Mouse (Mus musculus) embryonic facial prominence, embryonic 14.5 days (tissue): ENCODE results near the gene Arhgap6. TPM values are rescaled to one million over a fixed set of nuclear protein-coding genes. Genes with fewer than 3 reads are reported as not detected.

Experiments
- ATAC-seq: fragments of 200-750 bp; cut with Nextera tagmentation; 2 replicates; pipeline ENCODE4 v1.8.0; 2017; ENCODE audit warnings: low read depth, moderate number of reproducible peaks, moderate TSS enrichment
- DNase-seq: peaks from one replicate; pipeline ENCODE4 v3.0.0-alpha.2; 2015; ENCODE audit warnings: low spot score
- H3K27ac ChIP-seq: fragments of 300-500 bp; sonication (generic); replicated peaks from 2 replicates; pipeline ENCODE4 v1.5.1; 2014; ENCODE audit warnings: low read depth, mild to moderate bottlenecking, low read length, moderate library complexity
- H3K27me3 ChIP-seq: fragments of 300-500 bp; sonication (generic); replicated peaks from 2 replicates; pipeline ENCODE4 v1.6.1; 2014; ENCODE audit warnings: low read length; ENCODE audit not compliant: control insufficient read depth, insufficient read depth
- H3K36me3 ChIP-seq: fragments of 300-500 bp; sonication (generic); 2 replicates; pipeline ENCODE4 v1.6.1; 2014; ENCODE audit warnings: low read length, mixed read lengths; ENCODE audit not compliant: control insufficient read depth, insufficient read depth
- H3K4me1 ChIP-seq: fragments of 300-500 bp; sonication (generic); 2 replicates; pipeline ENCODE4 v1.6.1; 2014; ENCODE audit warnings: antibody characterized with exemption, low read length; ENCODE audit not compliant: control insufficient read depth, insufficient read depth
- H3K4me2 ChIP-seq: fragments of 300-500 bp; sonication (generic); 2 replicates; pipeline ENCODE4 v1.6.1; 2014; ENCODE audit warnings: low read depth, mild to moderate bottlenecking, low read length, moderate library complexity, mixed read lengths
- H3K4me3 ChIP-seq: fragments of 300-500 bp; sonication (generic); 2 replicates; pipeline ENCODE4 v1.5.1; 2014; ENCODE audit warnings: low read depth, mild to moderate bottlenecking, low read length
- H3K9ac ChIP-seq: fragments of 300-500 bp; sonication (generic); 2 replicates; pipeline ENCODE4 v1.6.1; 2014; ENCODE audit warnings: low read depth, mild to moderate bottlenecking, low read length, moderate library complexity, mixed read lengths
- H3K9me3 ChIP-seq: fragments of 300-500 bp; sonication (generic); 2 replicates; pipeline ENCODE4 v1.6.1; 2016; ENCODE audit warnings: low read length; ENCODE audit not compliant: control insufficient read depth
- WGBS: fragments of 180-500 bp; shearing (Covaris S2); extraction: QIAGEN DNeasy Blood & Tissue Kit; methylation state at CpG from one replicate; pipeline ENCODE4 v1.1.7; 2014; 5-methylcytosine and 5-hydroxymethylcytosine counted together
- polyA plus RNA-seq: library from polyadenylated mRNA; unstranded; fragments of >200 nt; fragmentation: Nextera tagmentation; extraction: Ambion mirVana; gene quantifications from 2 replicates; pipeline ENCODE4 v1.2.1, GENCODE M21; 2014

The Arhgap6 gene
- polyA plus RNA-seq, 1 experiment from 2014 or later, result 4.4 TPM

DNA sequence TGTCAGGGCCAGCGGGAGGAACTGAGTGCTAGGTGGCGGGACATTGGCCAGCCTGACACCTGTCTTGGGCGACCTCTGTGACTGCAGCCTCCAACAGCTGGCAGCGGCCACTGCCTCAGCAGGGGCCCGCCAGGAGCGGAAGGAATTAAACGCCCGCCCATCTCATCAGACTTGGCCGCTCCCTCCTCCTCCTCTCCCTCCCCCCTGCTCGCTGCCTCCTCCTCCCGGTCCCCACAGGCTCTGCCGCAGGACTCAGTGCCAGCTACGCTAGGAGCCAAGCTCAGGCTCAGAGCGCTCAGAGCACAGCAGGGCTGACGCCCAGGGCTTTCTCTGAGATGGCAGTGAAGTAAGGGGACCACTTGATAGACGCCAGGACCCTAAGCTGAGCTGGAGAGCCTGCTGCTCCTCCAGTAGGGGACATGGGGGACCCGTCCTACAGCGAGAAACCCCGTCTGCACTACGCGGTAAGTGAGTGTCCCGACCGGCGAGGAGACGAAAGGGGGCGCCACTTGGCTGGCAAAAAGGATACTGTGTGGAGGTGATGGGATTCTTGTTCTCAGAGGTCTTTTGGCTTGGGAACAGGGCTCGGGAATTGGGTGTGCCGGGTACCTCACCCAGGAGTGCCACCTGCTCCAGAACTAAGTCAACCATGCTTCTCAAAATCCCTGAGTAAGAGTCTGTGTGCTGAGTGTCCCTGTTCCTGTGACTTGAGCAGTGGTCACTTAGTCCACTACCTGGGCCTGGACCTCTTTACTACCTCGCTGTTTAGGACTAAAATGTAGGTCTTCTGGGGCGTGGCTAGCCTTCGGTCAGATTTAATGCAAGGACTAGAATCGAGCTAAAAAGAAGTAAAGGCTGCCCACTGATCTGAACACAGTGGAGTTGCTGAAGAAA, 241.8 kb downstream of the Arhgap6 start:
- H3K36me3 ChIP-seq, result no peaks in the 10 kb centered on the region
- no peaks in the 10 kb centered on the region for H3K9me3 ChIP-seq
- DNase-seq (peak; percentile 81), ATAC-seq (peak; percentile 94)
- H3K9ac ChIP-seq, result peak overlapping the region; percentile 45
- H3K27ac ChIP-seq, result no peak overlapping the region
- no peaks in the 10 kb centered on the region for H3K4me1 ChIP-seq
- peak overlapping the region; percentile 39 for H3K4me3 ChIP-seq
- H3K27me3 ChIP-seq, result peaks cover 8% of the 10 kb centered on the region
- H3K4me2 ChIP-seq, result peak overlapping the region; percentile 59
- 26% methylated on average over 25 of the region's 32 CpGs for WGBS

DNA sequence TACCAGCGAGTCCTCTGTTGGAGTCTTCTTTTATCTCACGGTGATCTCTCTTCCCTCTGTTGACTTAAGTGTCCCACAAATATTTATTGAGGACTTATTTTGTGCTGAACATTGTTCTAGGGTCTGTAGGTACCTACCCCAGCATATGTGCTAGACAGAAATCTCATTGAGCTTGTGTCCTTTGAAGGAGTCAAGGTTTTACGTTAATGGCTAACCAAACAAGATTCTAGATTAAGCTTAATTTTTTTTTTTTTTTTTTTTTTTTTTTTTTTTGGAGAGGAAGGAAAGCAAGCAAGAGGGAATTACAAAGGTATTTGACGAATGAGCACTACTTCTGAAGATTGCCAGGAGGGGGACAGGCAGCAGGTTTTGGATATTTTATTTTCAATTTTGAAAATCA, 242.5 kb downstream of the Arhgap6 start:
- H3K4me2 ChIP-seq, result peak overlapping the region; percentile 59; the same call in 1 of the 2 replicates
- no peaks in the 10 kb centered on the region for H3K36me3 ChIP-seq
- ATAC-seq (no peak), DNase-seq (no peak)
- H3K9me3 ChIP-seq, result no peaks in the 10 kb centered on the region
- H3K9ac ChIP-seq, result no peak overlapping the region
- peaks cover 8% of the 10 kb centered on the region for H3K27me3 ChIP-seq
- no peak overlapping the region for H3K4me3 ChIP-seq
- 55% methylated on average over 4 of the region's 4 CpGs for WGBS
- H3K27ac ChIP-seq, result no peak overlapping the region
- H3K4me1 ChIP-seq, result no peaks in the 10 kb centered on the region

DNA sequence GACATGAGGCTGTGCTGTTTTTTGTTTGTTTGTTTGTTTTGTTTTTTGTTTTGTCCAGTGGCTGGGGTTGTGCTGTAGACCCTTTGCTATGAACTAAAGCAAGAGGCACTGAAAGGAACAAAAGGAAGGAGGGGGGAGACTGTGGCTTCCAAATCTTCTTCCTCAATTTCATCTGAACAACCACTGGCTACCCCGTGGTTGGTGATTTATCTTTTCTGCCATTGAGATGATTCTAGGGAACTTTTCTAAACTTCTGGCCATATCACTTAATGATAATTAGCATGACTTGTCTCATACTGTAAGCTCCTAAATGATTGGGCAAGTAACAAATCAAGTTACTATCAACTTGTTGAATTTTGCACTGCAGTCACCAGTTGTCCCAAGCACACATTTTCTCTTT, 249.0 kb downstream of the Arhgap6 start:
- Histone ChIP-seq H3K4me1 (no peaks in the 10 kb centered on the region), H3K9me3 (no peaks in the 10 kb centered on the region), H3K36me3 (no peaks in the 10 kb centered on the region), H3K27me3 (peaks cover 3% of the 10 kb centered on the region; the same call in 1 of the 2 replicates), H3K27ac (no peak overlapping the region), H3K4me2 (no peak overlapping the region), H3K9ac (no peak overlapping the region), H3K4me3 (no peak overlapping the region)
- ATAC-seq, result no peak
- WGBS, result 86% methylated on average over 1 of the region's 1 CpGs
- no peak for DNase-seq

DNA sequence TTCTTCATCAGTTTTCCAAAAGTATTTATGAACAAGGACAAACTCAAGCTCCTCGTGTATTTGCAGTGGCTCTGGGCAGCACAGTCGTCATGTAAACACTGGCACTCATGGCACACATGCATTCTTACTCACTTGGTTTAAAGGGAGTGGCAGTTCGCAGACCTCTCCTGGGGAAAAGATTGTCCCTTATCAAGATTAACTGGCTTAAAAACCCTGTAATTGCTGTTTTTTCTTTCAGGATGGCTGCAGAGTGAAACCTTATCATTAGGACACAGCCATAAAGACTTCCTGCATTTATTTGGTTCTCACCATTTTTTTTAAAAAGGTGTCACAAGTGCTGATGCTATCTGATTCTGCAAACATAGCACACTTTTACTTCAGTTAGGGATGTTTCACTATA, 252.7 kb downstream of the Arhgap6 start:
- Histone ChIP-seq H3K4me3 (no peak overlapping the region), H3K4me2 (no peak overlapping the region), H3K36me3 (no peaks in the 10 kb centered on the region), H3K4me1 (no peaks in the 10 kb centered on the region), H3K27ac (no peak overlapping the region), H3K27me3 (no peaks in the 10 kb centered on the region), H3K9ac (no peak overlapping the region), H3K9me3 (no peaks in the 10 kb centered on the region)
- no peak for ATAC-seq
- no peak for DNase-seq
- WGBS, result 46% methylated on average over 3 of the region's 3 CpGs

DNA sequence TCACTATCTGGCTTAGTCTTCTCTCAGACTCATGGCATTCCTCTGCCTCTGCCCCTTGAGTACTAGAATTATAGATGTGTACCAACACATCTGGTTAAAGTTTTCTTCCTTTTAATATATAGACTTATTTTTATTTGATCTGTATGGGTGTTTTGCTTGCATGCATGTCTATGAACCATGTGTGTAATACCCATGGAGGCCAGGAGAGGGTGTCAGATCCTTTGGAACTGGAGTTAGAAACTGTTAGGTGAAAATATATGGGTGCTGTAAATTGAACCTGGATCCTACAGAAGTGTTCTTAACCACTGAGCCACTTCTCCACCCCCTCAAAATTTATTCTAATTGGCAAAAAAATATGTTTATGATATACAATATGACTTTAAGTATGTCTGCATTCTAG, 254.7 kb downstream of the Arhgap6 start:
- no peaks in the 10 kb centered on the region for H3K4me1 ChIP-seq
- DNase-seq (no peak), ATAC-seq (no peak)
- no peaks in the 10 kb centered on the region for H3K9me3 ChIP-seq
- H3K36me3 ChIP-seq, result no peaks in the 10 kb centered on the region
- H3K4me3 ChIP-seq, result no peak overlapping the region
- H3K9ac ChIP-seq, result no peak overlapping the region
- H3K4me2 ChIP-seq, result no peak overlapping the region
- no peak overlapping the region for H3K27ac ChIP-seq
- 0 out of 2 replicates have a peak, but pooled peaks cover 5% of the 10 kb centered on the region for H3K27me3 ChIP-seq

DNA sequence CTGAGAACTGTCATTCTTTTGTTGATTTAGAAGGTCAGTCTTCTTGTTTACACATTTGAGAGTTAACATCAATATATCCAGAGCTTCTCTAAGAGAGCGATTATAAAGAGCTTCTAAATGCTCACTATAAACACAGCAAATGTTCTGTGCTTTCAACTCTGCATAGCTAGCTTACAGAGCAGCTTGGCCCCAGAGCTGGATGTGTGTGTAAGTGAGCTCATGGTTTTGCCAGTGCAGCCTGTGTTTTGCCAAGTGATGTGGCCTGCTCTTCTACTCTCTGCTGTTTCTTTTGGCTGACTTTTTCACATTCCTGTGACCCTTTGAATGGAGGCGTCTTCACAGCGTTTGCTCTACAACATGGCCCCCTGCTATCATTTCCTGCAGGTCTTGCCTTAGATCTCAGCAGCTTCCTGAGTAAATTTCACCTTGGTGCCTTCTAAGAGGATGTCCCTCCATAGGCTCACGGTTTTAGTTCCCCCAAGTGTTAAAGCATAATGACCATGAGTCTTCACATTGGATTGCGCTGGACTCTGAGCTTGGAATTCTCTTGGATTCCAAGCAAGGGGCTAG, 259.1 kb downstream of the Arhgap6 start:
- no peak overlapping the region for H3K9ac ChIP-seq
- ATAC-seq (no peak), DNase-seq (peak; percentile 26)
- no peaks in the 10 kb centered on the region for H3K9me3 ChIP-seq
- peaks cover 9% of the 10 kb centered on the region; the same call in 1 of the 2 replicates for H3K27me3 ChIP-seq
- no peak overlapping the region for H3K27ac ChIP-seq
- no peaks in the 10 kb centered on the region for H3K36me3 ChIP-seq
- WGBS, result 45% methylated on average over 5 of the region's 5 CpGs
- H3K4me2 ChIP-seq, result no peak overlapping the region
- H3K4me1 ChIP-seq, result no peaks in the 10 kb centered on the region
- H3K4me3 ChIP-seq, result no peak overlapping the region

DNA sequence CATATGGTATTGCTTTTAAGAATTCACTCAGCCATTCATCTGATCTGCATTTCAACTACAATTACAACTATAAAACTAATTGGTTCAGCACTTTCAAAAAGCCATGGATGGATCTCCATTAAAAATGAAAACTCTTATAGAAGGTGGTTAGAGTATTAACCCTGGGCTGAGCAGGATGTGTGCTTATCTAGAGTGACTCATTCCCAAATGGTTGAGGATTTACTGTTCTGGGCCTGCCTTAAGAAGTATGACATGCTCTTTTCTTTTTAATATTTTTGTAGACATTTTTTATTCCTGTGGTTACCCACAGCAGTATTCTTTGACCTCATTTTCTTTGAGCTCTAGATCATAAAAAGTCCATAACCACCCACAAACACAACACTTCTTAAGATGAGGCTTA, 267.7 kb downstream of the Arhgap6 start:
- no peaks in the 10 kb centered on the region for H3K36me3 ChIP-seq
- no peaks in the 10 kb centered on the region for H3K9me3 ChIP-seq
- H3K4me2 ChIP-seq, result no peak overlapping the region
- ATAC-seq (no peak), DNase-seq (no peak)
- H3K9ac ChIP-seq, result no peak overlapping the region
- H3K27ac ChIP-seq, result no peak overlapping the region
- H3K27me3 ChIP-seq, result peaks cover 9% of the 10 kb centered on the region; the same call in 1 of the 2 replicates
- no peak overlapping the region for H3K4me3 ChIP-seq
- H3K4me1 ChIP-seq, result no peaks in the 10 kb centered on the region

DNA sequence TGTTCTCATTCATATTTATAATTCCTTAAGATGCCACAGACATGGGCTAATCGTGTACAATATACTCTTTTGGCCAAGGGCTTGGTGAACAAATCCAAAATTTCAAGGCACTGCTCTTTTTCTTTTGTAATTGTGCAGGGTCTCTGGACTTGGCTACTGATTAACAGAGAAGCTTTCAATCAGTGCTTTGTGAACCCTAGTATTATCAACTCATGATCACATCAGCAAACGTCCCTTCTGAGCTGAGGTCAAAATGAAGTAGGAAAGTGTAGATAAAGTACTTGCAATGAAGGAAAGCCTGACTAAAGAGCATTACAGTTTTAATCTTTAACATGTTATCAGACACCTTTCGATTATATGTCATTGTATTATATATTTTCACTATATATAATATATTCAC, 270.4 kb downstream of the Arhgap6 start:
- no peak overlapping the region for H3K9ac ChIP-seq
- H3K4me2 ChIP-seq, result no peak overlapping the region
- DNase-seq (no peak), ATAC-seq (no peak)
- WGBS, result 58% methylated on average over 3 of the region's 3 CpGs
- peaks cover 5% of the 10 kb centered on the region; the same call in 1 of the 2 replicates for H3K27me3 ChIP-seq
- H3K4me1 ChIP-seq, result no peaks in the 10 kb centered on the region
- no peak overlapping the region for H3K4me3 ChIP-seq
- H3K36me3 ChIP-seq, result no peaks in the 10 kb centered on the region
- no peak overlapping the region for H3K27ac ChIP-seq
- H3K9me3 ChIP-seq, result no peaks in the 10 kb centered on the region
